Mouse (Mus musculus): ENCODE measurements around the gene Clcnka.

DNA sequence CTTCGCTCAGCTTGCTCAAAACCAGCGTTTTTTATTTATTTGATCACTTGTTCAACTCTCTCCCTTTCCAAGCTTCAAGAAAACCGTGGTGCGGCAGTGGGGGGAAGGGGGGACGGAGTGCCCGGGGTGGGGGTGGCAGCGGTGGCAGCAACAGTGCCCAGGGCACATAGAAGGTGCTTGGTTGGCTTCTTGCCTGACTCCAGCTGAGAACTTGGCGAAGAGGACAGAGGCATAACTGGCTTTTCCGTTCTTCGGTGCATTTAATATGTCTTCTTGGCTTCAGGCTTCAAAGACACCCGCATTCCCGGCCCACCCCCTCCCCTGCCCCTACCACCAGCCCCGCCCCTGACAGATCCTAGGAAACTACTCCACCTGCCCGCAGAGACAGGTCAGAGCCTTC is 34.1 kb upstream of the Clcnka start:
- TF ChIP-seq POLR2A (IDR thresholded peaks at IDR 0.05; ENCODE audit: low read depth, low read length) = no peak
- TF ChIP-seq CTCF (conservative IDR thresholded peaks at IDR 0.05; ENCODE audit: insufficient read depth, insufficient read length, low read depth, low read length) = no peak
